Mouse (Mus musculus) kidney, postnatal 0 days (tissue): ENCODE results near the gene Krtap2-4. TPM values are rescaled to one million over a fixed set of nuclear protein-coding genes. Genes with fewer than 3 reads are reported as not detected.
"Not testable (repeated sequence)": the region's sequence is repeated elsewhere in the genome, so short reads cannot be mapped to it uniquely, and the experiment has no call there.

Experiments
- ATAC-seq: fragments of 200-750 bp; cut with Nextera tagmentation; replicated peaks from 2 replicates; pipeline ENCODE4 v1.8.0; 2017; ENCODE audit warnings: low read depth, moderate number of reproducible peaks, moderate TSS enrichment, moderate library complexity; ENCODE audit not compliant: low FRiP score
- DNase-seq: peaks from one replicate; pipeline ENCODE4 v3.0.0-alpha.2; 2016; ENCODE audit warnings: low spot score
- H3K27ac ChIP-seq: fragments of 300-500 bp; sonication (generic); 2 replicates; pipeline ENCODE4 v1.5.1; 2014; ENCODE audit warnings: mild to moderate bottlenecking
- H3K27me3 ChIP-seq: fragments of 300-500 bp; sonication (generic); 2 replicates; pipeline ENCODE4 v1.6.1; 2014; ENCODE audit warnings: low read length, mixed read lengths; ENCODE audit not compliant: insufficient read depth
- H3K36me3 ChIP-seq: fragments of 300-500 bp; sonication (generic); 2 replicates; pipeline ENCODE4 v1.6.1; 2014; ENCODE audit warnings: low read length, mixed read lengths; ENCODE audit not compliant: insufficient read depth
- H3K4me1 ChIP-seq: fragments of 300-500 bp; sonication (generic); replicated peaks from 2 replicates; pipeline ENCODE4 v1.6.1; 2014; ENCODE audit warnings: antibody characterized with exemption, low read length, mixed read lengths; ENCODE audit not compliant: insufficient read depth
- H3K4me2 ChIP-seq: fragments of 300-500 bp; sonication (generic); 2 replicates; pipeline ENCODE4 v1.6.1; 2014; ENCODE audit warnings: mild to moderate bottlenecking, low read length, moderate library complexity, mixed read lengths
- H3K4me3 ChIP-seq: fragments of 300-500 bp; sonication (generic); replicated peaks from 2 replicates; pipeline ENCODE4 v1.5.1; 2014; ENCODE audit warnings: low read depth, low read length
- H3K9ac ChIP-seq: fragments of 300-500 bp; sonication (generic); 2 replicates; pipeline ENCODE4 v1.6.1; 2014; ENCODE audit warnings: low read depth, low read length
- H3K9me3 ChIP-seq: fragments of 300-500 bp; sonication (generic); replicated peaks from 2 replicates; pipeline ENCODE4 v1.6.1; 2016; ENCODE audit warnings: low read length, inconsistent platforms, mixed read lengths
- CTCF ChIP-seq: IDR thresholded peaks from 2 replicates; pipeline ENCODE4 v1.5.1; 2016; ENCODE audit warnings: antibody characterized with exemption, low read depth, mild to moderate bottlenecking, moderate library complexity
- WGBS: fragments of 180-500 bp; shearing (Covaris S2); extraction: QIAGEN DNeasy Blood & Tissue Kit; methylation state at CpG from one replicate; pipeline ENCODE4 v1.1.7; 2014; 5-methylcytosine and 5-hydroxymethylcytosine counted together
- polyA plus RNA-seq: library from polyadenylated mRNA; unstranded; fragments of >200 nt; fragmentation: Nextera tagmentation; extraction: Ambion mirVana; gene quantifications from 2 replicates; pipeline ENCODE4 v1.2.1, GENCODE M21; 2015

Gene Krtap2-4
- polyA plus RNA-seq, result not detected in 2 replicates

GRCm38 (mm10) chr11:99614796-99615363 is at the start of gene Krtap2-4:
Krtap2-4 (minus strand) TSS chr11:99614846.
- no peak within 1 kb of the TSS for H3K4me3 ChIP-seq
- no peaks in the 10 kb centered on the region for H3K36me3 ChIP-seq
- no peak for TF ChIP-seq CTCF
- DNase-seq (no peak), ATAC-seq (no peak)
- no peak within 1 kb of the TSS for H3K27ac ChIP-seq
- no peaks in the 10 kb centered on the region for H3K9me3 ChIP-seq
- WGBS, result 68% methylated on average over 3 of the region's 3 CpGs
- no peaks in the 10 kb centered on the region for H3K27me3 ChIP-seq
- no peak within 1 kb of the TSS for H3K4me2 ChIP-seq
- no peak within 1 kb of the TSS for H3K9ac ChIP-seq
- H3K4me1 ChIP-seq, result no peaks in the 10 kb centered on the region

DNA sequence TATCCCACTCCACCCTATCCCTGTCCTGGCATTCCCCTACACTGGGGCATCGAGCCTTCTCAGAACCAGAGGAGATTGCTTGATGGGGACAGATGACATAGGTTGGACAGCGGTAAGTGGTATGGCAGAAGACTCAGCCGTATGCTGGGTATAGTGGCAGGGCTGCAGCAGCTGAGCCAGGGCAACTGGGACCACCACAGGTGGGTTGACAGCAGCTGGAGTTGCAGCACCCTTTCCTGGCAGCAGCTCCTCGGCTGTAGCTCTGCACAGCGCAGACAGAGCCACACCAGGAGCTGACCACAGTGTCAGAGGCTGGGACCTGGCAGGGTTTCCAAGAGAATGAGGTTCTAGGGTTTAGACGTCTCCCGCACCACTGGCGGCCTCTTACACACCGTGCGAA is 48.2 kb upstream of the Krtap2-4 start:
- Histone ChIP-seq H3K4me1 (no peaks in the 10 kb centered on the region), H3K4me2 (no peak overlapping the region), H3K27ac (no peak overlapping the region), H3K36me3 (no peaks in the 10 kb centered on the region), H3K9me3 (no peaks in the 10 kb centered on the region), H3K27me3 (no peaks in the 10 kb centered on the region), H3K4me3 (no peak overlapping the region), H3K9ac (no peak overlapping the region)
- ATAC-seq (no peak), DNase-seq (no peak)
- TF ChIP-seq CTCF, result no peak
- 79% methylated on average over 10 of the region's 10 CpGs for WGBS

GRCm38 (mm10) chr11:99659256-99659655 is 44.6 kb upstream of the Krtap2-4 start:
- no peak for DNase-seq

DNA sequence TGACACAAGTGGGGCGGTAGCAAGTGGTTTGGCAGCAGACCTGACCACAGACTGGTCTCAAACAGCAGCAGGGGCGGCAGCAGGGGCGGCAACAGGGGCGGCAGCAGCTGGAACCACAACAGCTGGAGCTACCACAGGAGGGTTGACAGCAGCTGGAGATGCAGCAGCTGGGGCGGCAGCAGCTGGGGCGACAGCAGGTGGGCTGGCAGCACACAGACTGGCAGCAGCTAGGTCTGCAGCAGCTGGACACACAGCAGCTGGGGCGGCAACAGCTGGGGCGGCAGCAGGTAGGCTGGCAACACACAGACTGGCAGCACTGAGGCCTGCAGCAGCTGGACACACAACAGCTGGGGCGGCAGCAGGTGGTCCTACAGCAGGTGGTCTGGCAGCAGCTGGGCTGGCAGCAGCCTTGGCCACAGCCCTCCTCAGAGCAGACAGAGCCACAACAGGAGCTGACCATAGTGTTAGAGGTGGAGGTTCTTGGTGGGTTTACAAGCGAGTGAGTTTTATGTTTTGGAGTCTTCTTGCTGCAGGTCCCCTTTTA is 43.9 kb upstream of the Krtap2-4 start, which contains the start of gene Gm11563:
Gm11563 (minus strand) TSS at position 494 of the 544 bp plus-strand sequence.
- H3K4me2 ChIP-seq, ATAC-seq, H3K9ac ChIP-seq, H3K4me1 ChIP-seq, H3K27me3 ChIP-seq, H3K36me3 ChIP-seq, H3K4me3 ChIP-seq, DNase-seq, H3K27ac ChIP-seq, H3K9me3 ChIP-seq: not testable (repeated sequence)
- 54% methylated on average over 10 of the region's 10 CpGs for WGBS

More at GRCm38 (mm10) chr11:99659256-99659655, 44.6 kb upstream of the Krtap2-4 start:
- no peak overlapping the region for H3K9ac ChIP-seq
- WGBS, result 70% methylated on average over 4 of the region's 4 CpGs
- no peaks in the 10 kb centered on the region for H3K4me1 ChIP-seq
- H3K4me2 ChIP-seq, result no peak overlapping the region
- no peak for TF ChIP-seq CTCF
- no peak overlapping the region for H3K27ac ChIP-seq
- no peaks in the 10 kb centered on the region for H3K27me3 ChIP-seq
- H3K9me3 ChIP-seq, result no peaks in the 10 kb centered on the region
- ATAC-seq, result no peak
- no peak overlapping the region for H3K4me3 ChIP-seq
- no peaks in the 10 kb centered on the region for H3K36me3 ChIP-seq

- no peaks in the 10 kb centered on the region for H3K4me1 ChIP-seq
- no peaks in the 10 kb centered on the region for H3K9me3 ChIP-seq
- no peak for TF ChIP-seq CTCF
- no peaks in the 10 kb centered on the region for H3K36me3 ChIP-seq
- no peak overlapping the region for H3K4me3 ChIP-seq
- DNase-seq (no peak), ATAC-seq (no peak)
- H3K27me3 ChIP-seq, result no peaks in the 10 kb centered on the region
- no peak overlapping the region for H3K9ac ChIP-seq
- WGBS, result 42% methylated on average over 5 of the region's 5 CpGs
- no peak overlapping the region for H3K27ac ChIP-seq
- H3K4me2 ChIP-seq, result no peak overlapping the region
These were observed 42.4 kb upstream of the Krtap2-4 start for GRCm38 (mm10) chr11:99657051-99657450.

GRCm38 (mm10) chr11:99650136-99650535 is 35.5 kb upstream of the Krtap2-4 start, which contains the start of gene Gm11555:
Gm11555 (minus strand) TSS chr11:99650236.
- ATAC-seq (no peak), DNase-seq (no peak)
- Histone ChIP-seq H3K9me3 (no peaks in the 10 kb centered on the region), H3K36me3 (no peaks in the 10 kb centered on the region), H3K4me1 (no peaks in the 10 kb centered on the region), H3K4me2 (no peak within 1 kb of the TSS), H3K27me3 (no peaks in the 10 kb centered on the region), H3K4me3 (no peak within 1 kb of the TSS), H3K9ac (no peak within 1 kb of the TSS), H3K27ac (no peak within 1 kb of the TSS)
- WGBS, result 85% methylated on average over 2 of the region's 2 CpGs
- no peak for TF ChIP-seq CTCF
